Mouse (Mus musculus): ENCODE measurements around the gene Cipc.
A peak's percentile ranks its signal among the peaks of the same experiment; 100 is the strongest.

DNA sequence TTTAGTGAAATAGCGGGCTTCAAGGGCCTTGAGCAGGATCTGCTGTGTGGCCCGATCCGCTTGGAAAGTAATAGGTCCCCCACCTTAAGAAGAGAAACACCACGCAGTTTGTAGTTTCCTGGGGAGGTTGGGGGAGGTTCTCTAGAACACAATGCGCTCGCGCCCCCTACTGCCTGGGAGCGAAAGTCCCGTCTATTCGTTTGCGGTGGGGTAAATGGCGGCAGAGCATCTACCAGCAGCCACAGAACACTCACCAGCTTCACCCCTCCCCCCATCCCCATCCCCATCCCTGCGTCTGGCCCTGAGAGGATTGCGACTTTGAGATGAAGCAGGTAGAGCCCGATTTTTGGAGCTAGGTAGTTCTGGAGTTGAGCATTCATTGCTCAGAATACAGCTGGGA, 40.4 kb upstream of the Cipc start:
- peak; percentile 55 for TF ChIP-seq CTCF (conservative IDR thresholded peaks at IDR 0.05; ENCODE audit: low read length)
- no peak for TF ChIP-seq NANOG (IDR thresholded peaks at IDR 0.05; ENCODE audit: borderline replicate concordance, low read length)
- TF ChIP-seq POU5F1 (IDR thresholded peaks at IDR 0.05; ENCODE audit: borderline replicate concordance, low read length) = no peak
